In genomic region chr6:71989647-71990351, GRCm38 (mm10) we compare ENCODE assay signal across 8 mouse cellular contexts.
DNase-seq lines count a peak whose midpoint lies in the region; ATAC-seq lines count a peak whose summit lies in the region.

No protein-coding gene starts in this region.

- no peak overlapping the region for H3K4me2 ChIP-seq in kidney, embryonic 16.5 days (replicated peaks; ENCODE audit: low read depth, low read length)
- no peak overlapping the region for H3K4me2 ChIP-seq in midbrain, embryonic 15.5 days

- no peaks in the 10 kb centered on the region for H3K27me3 ChIP-seq in kidney, embryonic 16.5 days (ENCODE audit: insufficient read depth, low read length)
- H3K27me3 ChIP-seq in midbrain, embryonic 15.5 days (replicated peaks): no peaks in the 10 kb centered on the region

- peaks cover 22% of the 10 kb centered on the region; the same call in 1 of the 2 replicates for H3K4me1 ChIP-seq in kidney, embryonic 16.5 days (ENCODE audit: insufficient read depth, low read length)
- H3K4me1 ChIP-seq in midbrain, embryonic 15.5 days: 0 out of 2 replicates have a peak, but pooled peaks cover 4% of the 10 kb centered on the region

- H3K9me3 ChIP-seq in kidney, embryonic 16.5 days (ENCODE audit: low read length): no peaks in the 10 kb centered on the region
- H3K9me3 ChIP-seq in midbrain, embryonic 15.5 days: no peaks in the 10 kb centered on the region

- no peak overlapping the region for H3K4me3 ChIP-seq in kidney, embryonic 16.5 days (ENCODE audit: low read length)
- H3K4me3 ChIP-seq in midbrain, embryonic 15.5 days: no peak overlapping the region

- peak overlapping the region; percentile 7; the same call in 1 of the 2 replicates for H3K9ac ChIP-seq in kidney, embryonic 16.5 days (replicated peaks; ENCODE audit: low read length)
- H3K9ac ChIP-seq in midbrain, embryonic 15.5 days: no peak overlapping the region

- peak; percentile 32 to 73 for DNase-seq in adrenal gland, adult (ENCODE audit: inconsistent age in 2 of 2, low spot score in 1 of 2)
- DNase-seq in adrenal gland, adult 8-10 months: no peak
- DNase-seq in retina, postnatal 1 day: peak; percentile 6
- DNase-seq in retina, embryonic 14.5 days (ENCODE audit: low spot score): no peak
- DNase-seq in layer of hippocampus, postnatal 10 days (ENCODE audit: low spot score in 2 of 2): no peak
- DNase-seq in ovary, postnatal 10 days (ENCODE audit: low spot score): no peak

- peak; percentile 52 for ATAC-seq in kidney, embryonic 16.5 days (ENCODE audit: low FRiP score, low TSS enrichment)
- no peak for ATAC-seq in midbrain, embryonic 15.5 days (replicated peaks)

- 17% methylated on average over 8 of the region's 8 CpGs for WGBS in kidney, embryonic 16.5 days
- WGBS in midbrain, embryonic 15.5 days: 53% methylated on average over 8 of the region's 8 CpGs

- no peaks in the 10 kb centered on the region for H3K36me3 ChIP-seq in kidney, embryonic 16.5 days (ENCODE audit: insufficient read depth, low read length)
- H3K36me3 ChIP-seq in midbrain, embryonic 15.5 days (replicated peaks): no peaks in the 10 kb centered on the region

- H3K27ac ChIP-seq in kidney, embryonic 16.5 days (ENCODE audit: low read length): peak overlapping the region; percentile 39
- 0 out of 2 replicates have a peak overlapping the region, but pooled peaks have one; percentile 16 for H3K27ac ChIP-seq in midbrain, embryonic 15.5 days

Comparison
In these comparisons a context has a peak if more than half of its experiments do, and no peak if none do; other contexts are left out.
1. DNase-seq: peak in adrenal gland, adult (2 of 2) and retina, postnatal 1 day (single experiment); none in adrenal gland, adult 8-10 months (single experiment), retina, embryonic 14.5 days (single experiment), layer of hippocampus, postnatal 10 days (0 of 2) and ovary, postnatal 10 days (single experiment).